Mouse (Mus musculus) erythroblast, adult 5-6 weeks (primary cell): ENCODE data around the gene Atp8b4. TPM values are rescaled to one million over a fixed set of nuclear protein-coding genes. Genes with fewer than 3 reads are reported as not detected.
"Not testable (repeated sequence)": the region's sequence is repeated elsewhere in the genome, so short reads cannot be mapped to it uniquely, and the experiment has no call there.

Experiments
- ATAC-seq: replicated peaks from 2 replicates; pipeline ENCODE4 v1.8.0; 2016; ENCODE audit warnings: moderate number of reproducible peaks, mild to moderate bottlenecking, moderate TSS enrichment, inconsistent platforms; ENCODE audit not compliant: poor library complexity, low FRiP score, severe bottlenecking
- total RNA-seq, 2 experiments: library from RNA; stranded (forward) in 1 of 2; stranded (reverse) in 1 of 2; fragments of 150-400 nt in 1 of 2; fragments of 200-764, 138-1000 nt in 1 of 2; gene quantifications; 2 replicates each; pipeline versions ENCODE4 v1.2.3 to v1.2.4; 2015 to 2017; ENCODE audit warnings: low replicate concordance in 2 of 2

The Atp8b4 gene
- total RNA-seq (2015; ENCODE audit: low replicate concordance), result 46.8 and 55.1 TPM in 2 replicates
- total RNA-seq (2017; ENCODE audit: low replicate concordance), result 33.0 and 44.0 TPM in 2 replicates

- ATAC-seq, result no peak
Measured at GRCm38 (mm10) chr2:126500521-126500920, at the start of gene Atp8b4. TSS of gene Atp8b4 (minus strand) at chr2:126500674.

DNA sequence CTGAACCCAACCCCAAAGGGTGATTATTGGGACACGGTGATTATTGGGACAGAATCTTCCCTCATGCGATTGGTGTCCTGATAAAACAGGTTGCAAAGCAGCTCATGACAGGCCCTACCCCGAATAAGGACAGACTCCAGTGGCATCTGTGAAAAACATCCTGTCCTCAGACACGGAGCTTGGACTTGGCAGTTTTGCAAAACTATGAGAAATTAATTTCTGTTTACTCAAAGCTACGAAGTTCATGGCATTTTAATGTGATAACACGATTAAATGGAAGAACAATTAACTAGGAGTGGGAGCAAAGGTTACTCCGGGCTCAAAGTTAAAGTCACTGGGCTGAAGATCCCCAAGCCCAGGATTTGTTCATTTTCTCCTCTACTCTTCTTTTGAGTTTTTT lies 49.2 kb upstream of the Atp8b4 start:
- no peak for ATAC-seq

DNA sequence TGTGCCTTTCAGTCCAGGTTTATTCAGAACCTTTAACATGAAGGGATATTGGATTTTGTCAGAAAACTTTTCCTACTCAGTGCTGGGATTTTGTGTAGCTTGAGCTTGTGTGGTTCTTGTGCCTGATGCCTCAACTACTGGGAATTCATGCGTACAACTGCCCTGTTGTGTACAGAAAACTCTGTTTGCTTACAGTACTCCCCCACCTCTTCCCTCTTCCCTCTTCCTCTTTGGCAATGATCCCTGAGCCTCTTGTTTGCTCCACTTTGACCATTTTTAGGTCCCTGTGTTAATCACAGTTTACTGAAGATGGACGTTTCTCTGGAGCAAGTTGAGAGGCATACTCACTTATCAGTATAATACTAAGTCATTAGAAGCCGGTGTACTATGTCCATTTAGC lies 45.9 kb upstream of the Atp8b4 start:
- no peak for ATAC-seq

DNA sequence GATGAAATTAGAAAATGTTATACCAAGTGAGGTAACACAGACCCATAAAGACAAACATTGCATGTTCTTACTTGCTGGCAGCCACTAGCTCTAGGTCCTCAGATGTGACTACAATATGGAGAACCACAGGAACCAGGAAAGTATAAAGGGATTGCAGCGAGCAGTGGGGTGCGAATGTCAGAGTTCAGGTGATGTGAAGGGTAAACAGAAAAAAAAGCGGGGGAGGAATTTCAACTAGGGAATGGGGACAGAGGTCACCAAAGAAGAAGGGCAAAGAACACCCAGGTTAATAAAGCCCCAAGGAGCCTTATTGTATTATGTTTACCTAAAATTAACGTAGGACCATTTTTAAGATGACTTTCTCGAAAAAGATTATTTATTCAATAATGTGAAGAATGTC lies 44.8 kb upstream of the Atp8b4 start:
- ATAC-seq, result no peak

DNA sequence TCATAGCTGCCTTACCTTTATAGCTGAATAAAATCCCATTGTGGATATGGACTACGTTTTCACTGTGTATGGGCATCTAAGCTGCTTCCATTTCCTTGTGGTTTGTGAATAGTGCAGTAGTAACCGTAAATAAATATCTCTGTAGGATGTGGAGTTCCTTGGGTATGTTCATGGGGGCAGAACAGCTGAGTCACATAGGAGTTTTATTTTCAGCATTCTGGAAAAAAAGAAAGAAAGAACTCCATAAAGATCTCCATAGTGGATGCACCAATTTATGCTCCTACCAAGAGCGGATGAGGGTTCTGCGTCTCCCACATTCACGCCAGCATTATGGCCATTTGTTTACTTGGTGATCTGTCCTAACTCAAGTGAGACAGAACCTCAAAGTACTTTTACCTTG lies 41.7 kb upstream of the Atp8b4 start:
- no peak for ATAC-seq

GRCm38 (mm10) chr2:126540390-126540925 lies 40.0 kb upstream of the Atp8b4 start:
- ATAC-seq, result no peak

DNA sequence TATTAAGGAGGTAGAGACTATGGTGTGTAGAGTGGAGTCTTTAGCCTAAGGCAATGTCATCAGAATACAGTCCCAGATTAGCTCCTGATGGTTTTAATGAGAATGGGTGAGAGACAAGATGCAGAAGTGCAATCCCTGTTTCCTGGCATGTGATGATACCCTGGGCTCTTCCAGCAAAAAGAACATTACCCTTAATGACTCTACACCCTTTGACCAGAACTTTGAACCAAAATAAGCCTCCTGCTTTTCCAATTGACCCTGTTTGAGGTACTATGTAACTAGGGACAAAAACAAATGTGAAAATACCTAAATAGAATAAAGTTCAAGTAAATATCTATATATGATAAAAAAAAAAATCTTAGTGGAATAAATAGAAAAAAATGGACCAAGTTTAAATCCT lies 37.2 kb upstream of the Atp8b4 start:
- no peak for ATAC-seq

DNA sequence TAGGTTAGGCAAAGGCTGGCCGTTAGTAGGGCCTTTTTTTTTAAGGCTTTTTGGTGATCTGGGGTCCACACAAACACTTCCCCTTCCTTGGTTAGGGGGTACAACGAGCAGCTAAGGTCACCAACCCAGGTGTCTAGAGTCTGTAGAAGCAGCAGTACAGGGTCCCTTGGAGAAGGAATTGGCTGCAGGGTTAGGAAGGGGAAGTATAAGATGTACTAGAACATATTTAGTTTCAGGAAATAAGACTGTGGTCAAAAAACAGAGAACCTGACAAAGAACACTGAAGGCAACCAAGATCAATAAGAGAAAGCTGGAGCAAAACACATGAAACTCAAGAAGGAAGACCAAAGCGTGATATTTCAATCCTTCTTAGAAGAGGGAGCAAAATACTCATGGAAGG lies 30.1 kb upstream of the Atp8b4 start:
- no peak for ATAC-seq

GRCm38 (mm10) chr2:126527461-126527860 lies 27.0 kb upstream of the Atp8b4 start:
- ATAC-seq, result no peak

DNA sequence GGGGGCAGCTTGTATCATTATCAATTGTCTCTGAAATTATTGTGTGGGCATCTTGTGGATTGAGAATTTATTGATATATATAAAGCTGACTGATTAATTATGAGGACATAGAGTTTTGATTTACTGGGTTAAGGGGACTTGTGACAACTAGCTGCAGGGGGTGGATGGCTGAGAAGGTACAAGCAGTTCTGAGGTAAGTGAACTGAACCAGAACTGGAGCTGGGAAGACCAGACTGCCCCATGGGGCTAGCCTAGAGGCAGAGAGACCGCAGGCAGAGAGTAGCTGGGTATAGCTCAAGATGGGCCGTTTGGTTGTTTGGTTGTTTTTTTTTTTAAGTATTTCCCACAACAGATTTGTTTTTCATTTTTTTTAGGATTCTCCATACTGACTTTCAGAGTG lies 23.8 kb upstream of the Atp8b4 start:
- no peak for ATAC-seq

GRCm38 (mm10) chr2:126523101-126523745 lies 22.7 kb upstream of the Atp8b4 start:
- not testable (repeated sequence) for ATAC-seq

- ATAC-seq, result no peak
Measured at GRCm38 (mm10) chr2:126522056-126522455, 21.6 kb upstream of the Atp8b4 start.

DNA sequence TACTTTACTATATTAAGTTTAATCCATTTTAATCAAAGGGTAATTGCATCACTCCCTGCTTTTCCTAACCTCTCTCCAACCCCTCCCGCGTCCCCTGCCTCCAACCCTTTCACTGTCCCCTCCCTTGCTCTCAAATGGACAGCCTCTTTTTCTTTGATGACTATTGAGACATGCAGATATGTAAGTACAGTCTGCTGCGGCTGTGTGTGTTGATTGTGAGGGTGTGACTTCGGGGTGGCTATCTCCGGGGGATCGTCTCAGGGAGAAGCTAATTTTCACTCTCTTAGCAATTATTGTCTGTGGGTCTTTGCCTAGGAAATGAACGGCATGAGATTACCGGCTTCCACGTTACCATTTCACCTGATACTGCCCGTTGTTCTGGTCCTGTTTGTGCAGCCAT lies 21.0 kb upstream of the Atp8b4 start:
- ATAC-seq, result no peak

- ATAC-seq, result peak; percentile 72; the same call in 1 of the 2 replicates
Measured at GRCm38 (mm10) chr2:126520828-126521227, 20.4 kb upstream of the Atp8b4 start.

DNA sequence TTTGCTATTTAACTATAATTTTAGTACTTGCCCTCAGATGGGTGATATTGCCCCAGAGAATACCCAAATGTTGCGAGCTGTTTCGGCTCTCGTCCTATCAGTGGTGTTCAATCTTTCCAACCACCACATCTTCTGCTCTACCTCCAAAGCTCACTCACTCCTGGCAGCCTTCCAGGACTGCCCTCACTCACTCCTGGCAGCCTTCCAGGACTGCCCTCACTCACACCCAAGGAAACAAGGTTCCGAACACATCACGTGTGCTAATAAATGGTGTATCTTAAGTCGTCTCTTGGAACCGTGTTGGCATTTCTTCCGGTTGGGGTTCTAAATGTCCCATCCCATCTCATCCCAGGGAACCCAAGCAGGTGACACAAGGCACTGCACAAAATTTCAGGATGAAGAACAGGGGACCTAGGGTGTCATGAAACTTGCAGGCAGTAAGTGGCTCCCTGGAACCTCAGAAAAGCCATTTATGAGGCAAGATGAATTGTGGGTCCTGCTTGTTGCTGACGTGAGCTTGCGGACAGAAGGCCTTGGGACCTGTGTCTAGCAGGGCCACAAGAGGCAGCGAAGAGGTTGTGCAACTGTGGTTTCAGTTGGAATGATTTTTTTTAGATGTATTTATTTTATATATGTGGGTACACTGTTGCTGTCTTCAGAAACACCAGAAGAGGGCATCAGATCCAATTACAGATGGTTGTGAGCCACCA lies 19.6 kb upstream of the Atp8b4 start:
- no peak for ATAC-seq

- no peak for ATAC-seq
Measured at GRCm38 (mm10) chr2:126515069-126515826, 14.8 kb upstream of the Atp8b4 start.

DNA sequence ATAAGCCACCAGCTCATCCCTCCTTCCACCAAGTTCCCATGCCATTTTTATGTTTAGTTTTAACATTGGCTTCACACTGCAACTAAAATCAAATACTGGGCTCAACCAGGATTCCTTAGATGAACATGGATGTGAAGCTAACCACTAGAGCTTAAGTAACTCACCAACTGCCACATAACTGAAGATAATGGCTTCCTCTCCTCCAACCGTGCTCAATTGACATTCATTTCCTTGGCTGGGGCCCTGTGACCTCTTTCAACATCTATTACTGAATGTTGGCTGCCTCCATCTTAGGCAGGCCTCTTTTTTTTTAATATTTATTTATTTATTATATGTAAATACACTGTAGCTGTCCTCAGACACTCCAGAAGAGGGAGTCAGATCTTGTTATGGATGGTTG lies 7.8 kb upstream of the Atp8b4 start:
- ATAC-seq, result no peak

DNA sequence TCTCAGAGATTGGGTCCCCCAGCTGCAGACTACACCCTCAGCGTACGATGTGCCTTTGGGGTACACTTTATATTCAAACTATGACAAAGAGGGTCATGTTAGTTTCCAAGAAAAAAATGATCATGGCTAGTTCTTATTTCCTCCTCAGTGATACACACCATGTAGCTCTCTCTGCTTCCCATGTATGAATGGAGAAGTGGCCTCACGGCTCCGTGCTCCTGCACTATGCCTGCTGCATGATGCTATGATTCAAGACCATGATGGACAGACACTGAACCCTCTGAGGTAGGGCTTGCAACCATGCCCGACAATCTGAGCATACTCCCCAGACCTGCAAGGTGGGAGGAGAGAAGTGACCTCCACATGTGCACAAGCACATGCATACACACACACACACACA lies 7.0 kb upstream of the Atp8b4 start:
- ATAC-seq, result no peak

GRCm38 (mm10) chr2:126505156-126505555 lies 4.7 kb upstream of the Atp8b4 start:
- ATAC-seq, result no peak

- ATAC-seq, result no peak
Measured at GRCm38 (mm10) chr2:126499730-126500129, 744 bp downstream of the Atp8b4 start.
